Mouse (Mus musculus) adrenal gland, adult 18-20 months (tissue): ENCODE measurements at regions not wholly inside any gene's neighbourhood (a gene's known extent, or its start where the extent isn't known, plus 50 kb on each side); places are given as distances from the start of the nearest gene placed in this dataset.
A peak's percentile ranks its signal among the peaks of the same experiment; 100 is the strongest.

Source experiments
- DNase-seq, 2 experiments: peaks; one replicate each; pipeline ENCODE4 v3.0.0; 2021 to 2022; ENCODE audit warnings: low spot score in 2 of 2
- microRNA-seq, 2 experiments: library from miRNA; unstranded; fragments of <30 nt; microRNA quantifications; one replicate each; pipeline ENCODE4 v1.2.0; 2021; ENCODE audit warnings: borderline number of aligned reads in 2 of 2

- peak in 1 of 2 experiments; percentile 13 for DNase-seq
Measured at GRCm38 (mm10) chr6:22789731-22790130, 85.6 kb upstream of the Ptprz1 start.

- DNase-seq = no peak
Measured at GRCm38 (mm10) chr6:22791801-22792200, 83.5 kb upstream of the Ptprz1 start.

- no peak for DNase-seq
Measured at GRCm38 (mm10) chr6:22792601-22793000, 82.7 kb upstream of the Ptprz1 start.

- DNase-seq = no peak
Measured at GRCm38 (mm10) chr6:22794071-22794721, 81.1 kb upstream of the Ptprz1 start.

GRCm38 (mm10) chr6:22794755-22795154 lies 80.5 kb upstream of the Ptprz1 start:
- DNase-seq = no peak

GRCm38 (mm10) chr6:22795291-22795860 lies 79.9 kb upstream of the Ptprz1 start:
- DNase-seq = no peak

GRCm38 (mm10) chr6:22801908-22802307 lies 73.4 kb upstream of the Ptprz1 start:
- no peak for DNase-seq

GRCm38 (mm10) chr6:22802399-22803092 lies 72.8 kb upstream of the Ptprz1 start:
- peak; percentile 20 to 52 for DNase-seq

- DNase-seq = no peak
Measured at GRCm38 (mm10) chr6:22803886-22804285, 71.4 kb upstream of the Ptprz1 start.

GRCm38 (mm10) chr6:22825086-22825768 lies 50.1 kb upstream of the Ptprz1 start:
- DNase-seq = no peak

Small RNA genes lying in the stretch of these regions (microRNA-seq; reads per million reads assigned to microRNA genes)
- 0 reads per million in 2 experiments for gene Gm25942
